Mouse (Mus musculus): ENCODE measurements at regions not wholly inside any gene's neighbourhood (a gene's known extent, or its start where the extent isn't known, plus 50 kb on each side); places are given as distances from the start of the nearest gene placed in this dataset.

DNA sequence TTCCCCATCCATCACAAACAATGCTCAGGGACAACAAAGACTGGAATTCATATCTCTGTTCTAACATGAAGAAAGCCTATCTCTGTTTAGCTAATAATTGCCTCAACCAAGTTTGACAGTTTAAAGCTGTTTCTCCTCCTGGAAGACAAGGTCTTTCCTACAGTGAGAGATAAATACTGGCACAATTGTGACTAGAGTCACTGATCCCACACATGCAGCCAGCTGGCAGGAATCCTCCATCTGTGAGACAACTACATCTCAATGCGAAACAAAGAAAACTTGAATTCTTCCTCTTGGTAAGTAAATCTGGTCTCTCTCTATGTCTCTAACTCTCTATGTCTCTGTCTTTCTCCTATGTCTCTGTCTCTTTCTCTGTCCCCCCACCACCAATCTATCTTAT lies 239.1 kb upstream of the Nsun2 start:
- DNase-seq (ENCODE audit: low spot score in 2 of 2), result no peak

DNA sequence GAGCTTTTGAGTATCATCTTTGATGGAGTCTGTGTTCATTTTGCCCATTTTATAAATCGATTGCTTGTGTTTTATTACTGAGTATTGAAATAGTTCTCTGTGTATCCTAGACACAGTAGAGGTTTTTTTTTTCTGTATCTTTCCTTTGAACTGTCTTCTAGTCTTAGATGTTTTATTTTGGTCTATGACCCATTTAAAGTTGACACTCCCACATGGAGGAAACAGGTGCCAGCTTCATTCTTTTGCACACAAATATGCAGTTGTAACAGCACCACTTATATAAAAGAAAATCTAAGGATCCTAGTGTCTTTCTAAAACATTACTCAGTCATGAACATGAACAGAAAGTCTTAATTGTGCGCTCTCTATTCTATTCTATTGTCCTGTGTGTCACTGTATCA lies 230.2 kb upstream of the Nsun2 start:
- no peak for DNase-seq (ENCODE audit: low spot score in 2 of 2)

DNA sequence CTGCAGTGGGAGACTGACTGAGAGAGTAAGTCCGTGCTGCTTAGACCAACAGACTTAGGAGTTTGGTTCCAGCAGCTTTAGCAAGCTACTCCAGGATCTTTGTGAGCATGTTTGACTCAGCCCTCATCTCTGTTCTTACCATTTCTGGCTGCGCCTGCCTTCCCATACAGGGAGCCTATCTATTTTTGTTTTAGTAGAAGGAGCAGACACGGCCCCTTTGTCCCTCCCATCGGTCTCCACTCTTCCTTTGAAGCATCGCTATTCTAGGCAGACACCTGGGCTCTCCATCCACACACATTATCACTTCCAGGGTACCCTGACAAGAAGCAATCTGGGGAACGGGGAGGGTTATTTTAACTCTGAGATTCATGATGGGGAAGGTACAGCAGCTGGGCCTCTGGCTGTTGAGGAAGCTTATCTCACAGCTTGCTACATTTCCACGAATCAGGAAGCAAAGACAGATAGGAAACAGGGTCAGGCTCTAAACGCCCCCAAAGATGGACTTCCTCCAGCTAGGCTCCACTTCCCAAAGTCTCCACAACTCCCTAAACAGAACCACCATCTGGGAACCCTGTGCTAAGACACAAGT lies 203.0 kb upstream of the Nsun2 start:
- no peak for DNase-seq (ENCODE audit: low spot score in 2 of 2)

DNA sequence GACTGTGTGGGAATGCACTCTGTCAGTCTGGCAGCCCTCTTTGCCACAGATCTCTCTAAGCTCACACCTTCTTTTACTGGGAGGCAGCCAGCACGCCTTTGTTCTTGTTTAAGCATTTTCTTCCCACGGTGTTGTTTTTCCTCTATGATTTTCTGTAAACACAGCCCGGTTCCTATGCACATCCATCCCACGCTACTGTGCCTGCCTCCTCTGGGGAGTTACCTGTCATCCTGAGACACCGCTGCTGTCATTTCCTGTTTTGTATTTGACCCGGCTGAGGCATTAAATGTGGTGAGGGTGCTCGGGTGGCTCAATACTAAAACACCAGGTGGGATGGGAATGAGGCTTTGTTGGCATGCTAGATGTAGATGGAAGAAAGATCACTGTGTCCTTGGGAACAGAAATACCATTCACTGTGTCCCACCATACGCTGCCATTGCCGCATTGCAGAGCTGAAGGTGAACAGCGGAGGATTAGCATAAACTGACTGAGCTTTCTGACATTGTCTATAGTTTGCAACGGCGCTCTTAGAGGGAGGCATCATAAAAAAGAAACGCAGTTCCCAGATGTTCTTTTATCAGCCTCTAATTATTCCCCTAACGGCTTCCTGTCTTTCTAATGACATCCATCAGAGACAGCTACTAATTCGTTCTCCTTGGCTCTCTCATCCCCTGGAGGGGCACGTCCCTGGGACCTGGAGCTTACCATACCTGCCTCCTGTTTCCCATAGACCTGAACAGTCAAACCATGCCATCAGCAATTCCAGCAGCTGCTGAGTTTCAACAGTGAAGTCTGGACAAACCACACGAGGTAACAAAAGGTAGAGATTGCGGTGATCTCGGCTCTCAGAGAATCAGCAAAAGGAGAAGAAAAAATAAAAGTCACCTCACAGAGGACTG lies 201.8 kb upstream of the Nsun2 start:
- DNase-seq (ENCODE audit: low spot score in 2 of 2), result no peak

DNA sequence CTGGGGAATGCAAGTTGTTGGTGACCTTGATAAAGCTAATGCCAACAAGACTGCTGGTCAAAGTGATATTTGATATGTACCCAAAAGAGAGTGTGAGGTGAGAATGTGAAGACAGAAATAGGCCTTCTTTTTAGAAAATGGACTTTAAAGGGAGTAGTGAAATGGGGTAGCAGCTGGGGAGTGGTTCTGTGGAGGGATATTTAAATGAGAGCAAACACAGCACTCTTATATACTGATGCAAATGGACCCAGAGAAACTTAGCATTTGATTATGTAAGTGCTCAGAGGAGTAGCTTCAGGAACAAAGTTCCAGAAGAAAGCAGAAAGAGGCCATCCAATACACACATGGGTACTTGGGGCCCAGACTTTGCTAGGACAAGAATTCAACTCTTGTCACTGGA lies 189.7 kb upstream of the Nsun2 start:
- no peak for DNase-seq (ENCODE audit: low spot score in 2 of 2)

DNA sequence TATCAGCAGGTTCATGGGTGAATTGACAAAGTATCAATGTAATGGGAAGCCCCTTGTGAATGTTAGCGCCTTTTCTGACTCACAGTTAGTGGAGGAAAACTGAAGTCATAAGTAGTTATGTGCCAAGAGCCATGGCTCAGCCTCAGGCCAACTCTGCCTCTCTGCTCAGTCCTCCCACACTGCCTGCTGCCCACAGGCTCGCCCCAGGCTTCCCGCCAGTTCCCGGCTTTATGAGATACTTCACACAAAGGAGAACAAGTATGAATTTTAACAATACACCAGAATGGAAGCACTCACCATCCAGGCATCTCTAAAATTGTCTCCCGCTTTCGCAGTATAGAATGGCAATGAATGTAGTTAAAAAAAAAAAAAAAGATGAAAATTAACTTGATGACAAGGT lies 176.1 kb upstream of the Nsun2 start:
- DNase-seq (ENCODE audit: low spot score in 2 of 2), result peak in 1 of 2 experiments; percentile 11

DNA sequence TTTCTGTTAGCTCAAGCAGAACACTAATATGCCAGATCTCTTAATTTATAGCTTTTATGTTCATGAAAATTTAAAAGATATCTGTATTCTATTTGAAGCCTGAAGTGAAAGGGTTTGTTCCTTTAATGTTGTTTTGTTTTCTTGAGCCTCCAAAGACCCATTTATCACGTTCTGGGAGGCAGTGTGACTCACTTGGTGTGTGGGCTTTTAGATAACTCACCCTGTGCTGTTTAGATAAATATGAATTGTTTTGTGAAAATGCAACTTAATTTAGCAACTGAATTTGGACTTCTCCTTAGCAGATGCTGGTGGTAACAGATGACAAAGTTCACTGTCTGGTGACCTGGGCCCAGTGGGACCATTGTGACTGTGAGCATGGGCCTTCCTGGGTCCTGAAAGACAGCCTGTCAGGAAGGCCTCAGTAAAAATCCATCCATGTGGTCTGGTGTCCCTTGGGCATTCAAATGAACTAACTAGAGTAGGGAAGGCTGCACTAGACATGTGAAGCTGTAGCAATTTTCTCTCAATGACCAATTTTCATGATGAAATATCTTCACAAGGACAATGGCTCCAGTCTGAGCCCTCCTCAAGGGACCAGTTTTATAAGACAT lies 167.6 kb upstream of the Nsun2 start:
- no peak for DNase-seq (ENCODE audit: low spot score in 2 of 2)

DNA sequence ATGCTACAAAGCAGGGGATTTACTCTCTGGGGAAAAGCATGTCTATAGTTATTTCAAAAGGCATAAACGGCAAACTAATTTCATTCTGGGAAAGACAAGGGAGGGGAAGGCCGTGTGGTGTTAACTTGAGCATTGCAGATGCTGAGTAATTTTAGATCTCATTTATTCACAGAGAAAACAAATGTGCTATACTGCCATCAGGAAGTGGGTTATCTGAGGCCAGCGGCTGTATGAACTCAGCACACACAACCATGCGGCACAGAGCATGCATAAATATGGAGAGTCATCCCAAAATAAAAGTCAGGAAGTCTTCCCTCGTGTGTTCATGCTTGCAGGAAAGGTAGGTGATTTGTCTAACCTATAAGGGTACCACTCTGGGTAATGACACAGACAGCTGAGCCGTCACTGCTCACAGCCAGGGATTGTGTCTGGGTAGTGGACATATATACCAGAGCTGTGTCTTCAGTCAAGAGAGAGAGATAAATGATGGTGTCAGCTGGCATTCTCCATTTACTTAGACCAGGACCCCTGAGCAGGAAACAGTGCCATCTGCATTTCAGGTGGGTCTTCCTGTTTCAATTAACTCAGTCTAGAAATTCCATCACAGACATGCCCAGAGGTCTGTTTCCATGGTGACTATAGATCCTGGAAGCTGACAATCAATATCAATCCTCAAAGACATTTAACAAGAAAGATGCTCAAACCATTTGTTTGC lies 160.3 kb upstream of the Nsun2 start:
- DNase-seq (ENCODE audit: low spot score in 2 of 2), result no peak

DNA sequence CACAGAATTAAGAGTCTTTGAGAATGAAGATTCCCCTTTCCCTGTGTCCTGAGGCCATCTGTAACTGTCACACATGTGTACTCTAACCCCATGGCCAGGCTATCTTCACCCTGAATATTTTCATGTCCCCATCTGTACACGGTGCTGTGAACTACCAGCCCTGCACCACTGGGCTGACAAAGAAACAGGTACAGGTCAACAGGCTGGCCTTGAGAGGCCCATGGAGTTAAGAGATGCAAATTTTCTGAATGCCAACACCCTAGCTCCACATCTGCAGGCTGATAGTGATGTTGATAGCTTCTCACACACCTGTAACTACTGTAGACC lies 159.8 kb upstream of the Nsun2 start:
- no peak for DNase-seq (ENCODE audit: low spot score in 2 of 2)

DNA sequence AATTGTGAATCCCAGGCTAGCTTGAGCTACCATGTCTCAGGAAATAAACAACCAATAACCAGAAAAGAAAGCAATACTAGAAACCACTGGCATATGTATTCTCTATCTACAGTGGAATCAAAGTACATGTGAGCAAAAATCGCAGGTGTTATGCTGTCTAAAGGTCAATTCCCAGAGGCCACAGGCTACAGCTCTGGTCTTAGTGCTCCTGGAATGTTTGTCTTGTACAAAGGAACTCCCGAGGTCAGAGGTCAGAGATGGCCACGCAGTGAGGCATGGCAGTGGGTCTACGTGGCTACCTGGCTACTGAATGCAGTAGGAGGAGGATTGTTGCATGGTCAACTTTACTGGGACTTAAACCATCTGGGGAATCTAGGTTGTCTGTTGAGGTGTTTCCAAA lies 153.1 kb upstream of the Nsun2 start:
- DNase-seq (ENCODE audit: low spot score in 2 of 2), result no peak

DNA sequence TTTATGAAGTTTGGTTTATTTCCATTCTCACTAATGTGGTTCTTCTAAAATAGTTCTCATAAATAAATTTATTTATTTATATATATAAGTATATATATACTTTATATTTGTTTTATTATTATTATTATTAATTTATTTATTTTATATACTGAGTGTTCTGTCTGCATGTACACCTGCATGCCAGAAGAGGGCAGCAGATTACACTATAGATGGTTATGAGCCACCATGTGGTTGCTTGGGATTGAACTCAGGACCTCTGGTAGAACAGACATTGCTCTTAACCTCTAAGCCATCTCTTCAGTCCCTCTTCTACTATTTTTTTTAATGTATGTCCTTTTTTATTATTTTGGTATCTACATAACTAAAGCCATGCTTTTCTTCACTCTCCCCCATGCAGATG lies 148.8 kb upstream of the Nsun2 start:
- no peak for DNase-seq (ENCODE audit: low spot score in 2 of 2)

DNA sequence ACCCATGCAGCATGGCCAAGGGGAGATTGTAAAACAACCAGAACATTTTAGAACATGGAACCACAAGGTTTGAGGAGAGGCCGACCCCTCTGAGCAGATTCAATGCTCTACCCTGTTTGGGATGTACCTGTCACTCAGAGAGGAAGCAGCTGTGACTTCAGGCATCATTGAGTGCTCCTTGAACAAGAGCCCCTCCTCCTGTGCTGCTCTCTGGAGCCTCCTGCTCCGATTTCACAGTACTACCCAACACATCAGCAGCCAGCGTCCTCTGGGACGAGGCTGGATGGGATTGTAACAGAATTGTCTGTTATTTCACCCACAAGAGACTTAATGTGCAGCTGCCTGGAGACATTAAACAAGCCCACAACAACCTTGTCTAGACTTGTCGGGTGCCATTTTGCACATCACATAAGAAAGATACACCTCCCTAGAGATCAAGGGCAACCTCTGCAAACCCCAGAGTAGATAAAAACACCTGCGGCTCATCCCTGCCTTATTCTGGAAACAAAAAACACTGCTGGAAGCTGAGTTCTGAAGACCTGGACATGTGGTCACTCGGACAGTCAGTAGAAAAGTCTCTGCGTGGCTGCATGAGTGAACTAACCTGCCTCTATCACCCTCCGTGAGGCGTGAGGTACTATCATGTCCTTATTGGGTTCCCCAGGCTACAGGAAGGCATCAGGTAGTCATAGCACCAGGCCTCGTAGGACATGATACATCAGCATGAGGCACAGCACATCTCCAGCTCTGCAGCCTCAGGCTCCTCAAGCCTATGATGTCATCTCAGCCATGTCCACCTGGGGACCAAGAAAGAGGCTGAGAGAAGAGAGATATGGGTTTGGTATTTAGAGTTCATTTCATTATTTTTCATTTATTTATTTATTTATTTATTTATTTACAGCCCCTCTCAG lies 140.4 kb upstream of the Nsun2 start:
- DNase-seq (ENCODE audit: low spot score in 2 of 2), result no peak

DNA sequence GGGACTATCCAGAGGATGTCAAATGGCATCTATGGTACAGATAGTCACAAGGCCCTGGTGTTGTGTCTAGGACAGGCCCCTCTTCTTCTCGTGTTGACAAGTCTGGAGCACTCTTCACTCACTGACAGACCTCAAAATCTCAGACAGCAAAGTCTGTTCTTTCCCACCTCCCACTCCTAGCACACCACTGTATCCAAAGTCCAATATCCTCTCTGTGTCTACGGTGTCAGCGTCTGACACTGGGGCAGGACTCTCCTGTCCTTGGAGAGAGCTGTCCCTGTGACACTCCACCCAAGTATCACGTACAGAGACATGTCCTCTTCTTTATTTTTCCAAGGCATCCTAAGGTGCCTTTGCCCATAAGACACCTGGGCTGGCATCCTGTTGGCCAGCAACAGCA lies 139.0 kb upstream of the Nsun2 start:
- no peak for DNase-seq (ENCODE audit: low spot score in 2 of 2)

DNA sequence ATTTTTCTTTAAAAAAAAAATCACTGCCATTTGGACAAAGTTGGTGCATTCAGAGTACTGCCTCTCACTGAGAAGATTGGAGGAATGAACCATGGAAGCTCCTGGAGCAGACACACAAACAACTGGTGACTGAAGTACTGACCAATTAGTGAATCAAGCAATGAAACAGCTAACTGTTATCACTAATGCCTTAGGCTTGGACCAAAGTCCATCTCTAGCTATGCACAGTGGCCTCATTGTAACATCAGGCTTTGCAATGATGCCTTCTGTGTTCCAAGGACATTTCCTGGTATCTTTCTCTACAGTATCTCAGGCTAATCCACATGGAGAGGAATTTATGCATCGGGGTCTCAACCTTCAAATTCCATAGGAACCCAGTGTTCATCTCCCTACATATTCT lies 123.2 kb upstream of the Nsun2 start:
- no peak for DNase-seq (ENCODE audit: low spot score in 2 of 2)

DNA sequence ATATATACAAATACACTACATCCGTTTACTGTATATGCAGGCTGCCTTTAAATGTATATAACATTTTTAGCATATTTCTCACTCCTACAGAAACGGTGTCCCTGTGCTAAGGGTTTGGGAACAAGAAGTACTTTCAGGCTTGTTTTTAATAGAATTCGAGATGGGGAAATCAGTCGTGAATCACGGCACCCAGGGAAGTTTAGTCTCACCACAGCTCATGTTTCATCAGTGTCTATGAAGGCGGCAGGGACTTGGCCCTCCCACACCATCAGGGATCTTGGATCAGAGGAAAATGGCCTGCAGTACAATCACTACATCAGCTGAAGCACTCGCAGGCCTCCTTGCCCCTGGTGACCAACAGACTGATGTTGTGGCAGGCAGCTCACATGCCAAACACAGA lies 118.7 kb upstream of the Nsun2 start:
- DNase-seq (ENCODE audit: low spot score in 2 of 2), result no peak

DNA sequence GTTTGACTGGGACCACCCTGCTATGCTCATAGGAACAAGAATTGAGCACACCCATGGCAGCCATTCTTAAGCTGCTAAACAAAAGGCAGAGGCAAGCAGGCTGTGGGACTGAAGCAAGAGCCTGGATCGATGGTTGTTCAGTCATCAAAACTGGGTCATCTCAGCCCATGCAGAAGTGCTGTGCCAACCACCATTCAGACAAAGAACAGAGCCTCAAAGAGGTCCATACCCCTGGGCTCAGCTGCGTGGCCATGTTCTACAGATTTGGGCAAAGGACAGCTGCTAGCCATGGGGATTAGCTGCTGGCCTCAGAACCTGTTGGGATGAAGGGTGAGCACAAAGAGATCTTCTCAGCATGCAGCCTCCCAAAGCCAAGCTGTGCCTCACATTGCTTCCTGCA lies 116.8 kb upstream of the Nsun2 start:
- no peak for DNase-seq (ENCODE audit: low spot score in 2 of 2)

DNA sequence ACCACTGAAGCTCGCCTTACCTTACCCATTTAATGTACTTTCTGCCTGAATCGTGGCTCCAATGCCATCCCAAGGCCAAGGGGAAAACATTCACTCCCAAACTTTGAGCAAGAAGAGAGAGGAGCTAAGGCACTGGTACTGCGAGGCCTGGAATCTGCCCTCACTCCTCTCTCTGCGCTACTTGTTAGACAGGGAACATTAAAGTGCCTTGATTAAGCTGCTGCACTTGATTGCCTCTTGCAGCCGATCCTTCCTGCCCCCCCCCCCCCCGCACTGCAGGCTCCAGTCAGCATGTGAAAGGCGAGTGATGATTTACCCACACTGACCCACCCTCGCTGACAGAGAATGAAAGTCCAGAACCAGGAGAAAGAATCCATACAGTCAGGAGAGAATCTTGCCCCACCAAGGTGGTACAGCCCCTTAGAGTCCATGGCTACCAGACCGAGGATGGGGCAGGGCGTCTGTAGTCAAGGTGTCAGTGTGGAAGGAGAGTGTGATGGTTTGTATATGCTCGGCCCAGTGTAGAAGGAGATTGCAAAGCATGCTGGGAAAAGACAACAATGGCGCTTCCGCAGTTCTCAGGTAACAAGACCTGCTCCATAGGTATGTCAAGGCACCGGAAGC lies 115.6 kb upstream of the Nsun2 start:
- no peak for DNase-seq (ENCODE audit: low spot score in 2 of 2)

DNA sequence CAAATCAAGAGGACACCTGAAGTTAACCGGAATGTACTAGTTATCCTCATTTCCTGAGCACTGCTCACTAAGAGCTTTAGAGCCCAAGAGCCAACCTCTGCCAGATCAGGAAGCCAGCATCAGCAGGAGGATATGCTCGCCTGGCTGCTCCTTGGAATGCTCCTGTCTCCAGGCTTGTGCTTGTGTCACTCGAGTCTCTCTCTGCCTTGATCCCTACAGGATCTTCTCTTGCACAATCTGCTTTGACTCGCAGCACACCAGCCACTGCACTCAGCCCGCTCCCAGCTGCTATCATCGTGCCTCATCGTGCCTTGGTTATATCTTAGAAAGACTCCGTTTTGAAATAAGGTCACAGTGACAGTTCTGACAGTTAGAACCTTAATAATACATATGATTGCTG lies 113.4 kb upstream of the Nsun2 start:
- no peak for DNase-seq (ENCODE audit: low spot score in 2 of 2)

DNA sequence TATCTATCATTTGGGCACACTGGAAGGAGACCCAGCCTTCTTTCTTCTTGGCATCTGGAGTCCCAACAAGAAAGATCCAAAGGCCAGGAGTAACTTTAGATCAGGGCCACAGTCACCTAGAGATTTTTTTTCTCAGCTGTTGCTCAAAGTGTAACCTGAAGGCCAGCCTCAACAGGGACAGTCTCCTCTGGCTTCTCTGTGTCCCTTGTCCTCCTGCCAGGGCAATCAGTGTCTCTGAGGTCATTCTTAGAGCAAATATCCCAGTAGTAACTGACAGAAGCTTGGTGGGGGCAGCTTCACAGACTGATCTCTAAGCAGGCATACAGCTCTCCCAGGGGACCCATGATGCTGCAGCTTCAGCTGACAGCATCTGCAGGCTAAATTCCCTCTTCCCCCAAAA lies 111.6 kb upstream of the Nsun2 start:
- no peak for DNase-seq (ENCODE audit: low spot score in 2 of 2)

DNA sequence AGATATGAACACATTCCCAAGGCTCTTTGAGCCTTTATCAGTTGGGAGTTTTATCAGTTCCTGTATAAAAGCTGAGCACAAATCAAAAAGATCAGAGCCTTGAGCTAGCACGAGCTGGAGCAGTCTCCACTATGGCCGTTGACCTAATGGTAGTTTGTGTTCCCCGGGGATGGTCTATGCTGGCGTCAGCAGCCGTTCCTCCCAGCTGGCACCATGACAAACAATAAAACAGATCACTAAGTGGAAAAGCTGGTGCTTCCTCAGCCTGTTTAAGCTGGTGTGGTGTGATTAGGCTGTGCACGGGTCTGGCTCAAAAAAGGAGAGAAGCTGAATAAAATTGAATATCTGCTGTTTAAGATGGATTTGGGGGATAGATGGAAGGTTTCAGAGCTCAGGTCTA lies 107.4 kb upstream of the Nsun2 start:
- DNase-seq (ENCODE audit: low spot score in 2 of 2), result no peak

DNA sequence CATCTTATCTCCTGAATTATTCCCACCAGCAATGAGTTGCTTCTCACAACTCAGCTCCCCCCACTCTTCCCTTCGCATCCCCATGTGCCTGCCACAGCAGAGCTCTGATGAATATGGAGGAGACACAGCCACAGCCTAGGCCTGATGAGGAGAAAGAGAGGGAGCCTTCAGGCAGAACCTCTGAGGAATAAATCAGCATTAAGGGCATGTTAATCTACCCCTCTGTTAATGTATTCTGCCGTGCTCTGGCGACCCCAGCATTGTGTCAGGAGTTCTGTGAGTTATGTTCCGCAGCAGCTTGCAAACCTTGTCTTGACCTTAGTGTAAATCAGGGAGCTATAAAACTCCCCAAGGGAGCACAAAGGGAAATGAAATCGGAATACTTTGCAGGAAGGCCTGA lies 104.0 kb upstream of the Nsun2 start:
- DNase-seq (ENCODE audit: low spot score in 2 of 2), result no peak

Measured in cerebellum, postnatal 4 days (tissue).